Mouse (Mus musculus): Measurements from ENCODE around the gene Met. TPM values are rescaled to one million over a fixed set of nuclear protein-coding genes. Genes with fewer than 3 reads are reported as not detected.

Gene Met
- polyA plus RNA-seq, 1 experiment, result 0.35 TPM

- Histone ChIP-seq H3K36me3 (ENCODE audit: control insufficient read depth, insufficient read depth, low read length) (no peaks in the 10 kb centered on the region), H3K4me3 (ENCODE audit: control insufficient read depth, low read depth, low read length) (no peak overlapping the region), H3K4me1 (ENCODE audit: control insufficient read depth, insufficient read depth, low read length) (no peaks in the 10 kb centered on the region), H3K27ac (ENCODE audit: control insufficient read depth, insufficient read depth, low read depth, low read length) (no peak overlapping the region), H3K27me3 (ENCODE audit: control insufficient read depth, insufficient read depth, low read length) (no peaks in the 10 kb centered on the region)
- no peak for TF ChIP-seq POLR2A (IDR thresholded peaks at IDR 0.05; ENCODE audit: control insufficient read depth, low read depth, low read length)
- no peak for TF ChIP-seq CTCF (IDR thresholded peaks at IDR 0.05; ENCODE audit: control insufficient read depth, insufficient read depth, insufficient replicate concordance, low read depth, low read length)
Measured at GRCm38 (mm10) chr6:17455116-17455515, 8.5 kb upstream of the Met start.

DNA sequence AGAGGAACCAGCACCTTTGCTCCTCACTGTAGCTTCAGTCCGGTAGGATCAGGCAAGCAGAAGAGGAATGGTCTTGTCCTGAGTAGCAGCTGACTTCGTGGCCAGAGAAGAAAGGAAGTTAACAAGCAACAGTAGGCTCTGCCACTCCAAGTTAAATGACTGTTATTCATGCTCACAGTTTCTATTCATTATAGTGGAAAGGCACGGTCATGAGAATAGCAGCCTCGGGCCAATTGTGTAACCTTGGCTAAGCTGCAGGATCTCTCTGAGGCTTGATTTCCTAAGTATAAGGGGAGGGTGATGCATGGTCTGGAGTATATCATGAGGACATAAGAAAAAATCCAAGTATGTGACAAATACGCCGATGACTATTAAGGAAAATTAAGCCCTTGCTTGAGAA lies 4.0 kb upstream of the Met start:
- peaks cover 11% of the 10 kb centered on the region; the same call in 1 of the 2 replicates for H3K4me1 ChIP-seq (ENCODE audit: control insufficient read depth, insufficient read depth, low read length)
- no peak overlapping the region for H3K27ac ChIP-seq (ENCODE audit: control insufficient read depth, insufficient read depth, low read depth, low read length)
- H3K36me3 ChIP-seq (ENCODE audit: control insufficient read depth, insufficient read depth, low read length), result no peaks in the 10 kb centered on the region
- H3K4me3 ChIP-seq (ENCODE audit: control insufficient read depth, low read depth, low read length), result no peak overlapping the region
- TF ChIP-seq CTCF (IDR thresholded peaks at IDR 0.05; ENCODE audit: control insufficient read depth, insufficient read depth, insufficient replicate concordance, low read depth, low read length) (no peak), POLR2A (IDR thresholded peaks at IDR 0.05; ENCODE audit: control insufficient read depth, low read depth, low read length) (no peak)
- H3K27me3 ChIP-seq (ENCODE audit: control insufficient read depth, insufficient read depth, low read length), result no peaks in the 10 kb centered on the region

DNA sequence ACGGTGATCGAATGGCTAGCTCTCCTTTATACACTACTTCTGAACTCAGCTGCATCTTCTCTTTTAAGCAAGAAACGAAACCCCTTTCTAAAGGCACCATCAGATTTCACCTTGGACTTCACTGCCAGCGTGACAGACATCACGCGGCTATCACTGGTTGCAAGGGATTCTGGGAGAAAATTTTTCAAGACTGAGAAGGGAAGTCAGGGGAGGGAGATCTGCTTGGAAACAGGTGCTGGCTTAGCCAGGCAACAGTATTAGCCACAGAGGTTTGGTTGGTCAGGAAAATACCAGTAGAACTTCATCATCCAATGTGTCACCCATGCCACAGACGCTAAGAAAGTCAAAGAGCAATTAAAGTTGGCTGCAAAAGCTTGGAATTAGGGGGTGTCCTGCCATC lies 2.2 kb upstream of the Met start:
- no peak for TF ChIP-seq POLR2A (IDR thresholded peaks at IDR 0.05; ENCODE audit: control insufficient read depth, low read depth, low read length)
- no peak for TF ChIP-seq CTCF (IDR thresholded peaks at IDR 0.05; ENCODE audit: control insufficient read depth, insufficient read depth, insufficient replicate concordance, low read depth, low read length)
- Histone ChIP-seq H3K27me3 (ENCODE audit: control insufficient read depth, insufficient read depth, low read length) (no peaks in the 10 kb centered on the region), H3K4me1 (ENCODE audit: control insufficient read depth, insufficient read depth, low read length) (peaks cover 11% of the 10 kb centered on the region; the same call in 1 of the 2 replicates), H3K4me3 (ENCODE audit: control insufficient read depth, low read depth, low read length) (no peak overlapping the region), H3K27ac (ENCODE audit: control insufficient read depth, insufficient read depth, low read depth, low read length) (no peak overlapping the region), H3K36me3 (ENCODE audit: control insufficient read depth, insufficient read depth, low read length) (no peaks in the 10 kb centered on the region)

GRCm38 (mm10) chr6:17464281-17465025 lies 853 bp downstream of the Met start:
- TF ChIP-seq CTCF (IDR thresholded peaks at IDR 0.05; ENCODE audit: control insufficient read depth, insufficient read depth, insufficient replicate concordance, low read depth, low read length) (no peak), POLR2A (IDR thresholded peaks at IDR 0.05; ENCODE audit: control insufficient read depth, low read depth, low read length) (no peak)
- Histone ChIP-seq H3K4me3 (ENCODE audit: control insufficient read depth, low read depth, low read length) (peak overlapping the region; percentile 66), H3K4me1 (ENCODE audit: control insufficient read depth, insufficient read depth, low read length) (peaks cover 11% of the 10 kb centered on the region; the same call in 1 of the 2 replicates), H3K36me3 (ENCODE audit: control insufficient read depth, insufficient read depth, low read length) (no peaks in the 10 kb centered on the region), H3K27ac (ENCODE audit: control insufficient read depth, insufficient read depth, low read depth, low read length) (no peak overlapping the region), H3K27me3 (ENCODE audit: control insufficient read depth, insufficient read depth, low read length) (no peaks in the 10 kb centered on the region)

- H3K4me3 ChIP-seq (ENCODE audit: control insufficient read depth, low read depth, low read length), result no peak overlapping the region
- H3K27me3 ChIP-seq (ENCODE audit: control insufficient read depth, insufficient read depth, low read length), result no peaks in the 10 kb centered on the region
- no peak overlapping the region for H3K27ac ChIP-seq (ENCODE audit: control insufficient read depth, insufficient read depth, low read depth, low read length)
- H3K4me1 ChIP-seq (ENCODE audit: control insufficient read depth, insufficient read depth, low read length), result peaks cover 11% of the 10 kb centered on the region; the same call in 1 of the 2 replicates
- no peak for TF ChIP-seq CTCF (IDR thresholded peaks at IDR 0.05; ENCODE audit: control insufficient read depth, insufficient read depth, insufficient replicate concordance, low read depth, low read length)
- no peak for TF ChIP-seq POLR2A (IDR thresholded peaks at IDR 0.05; ENCODE audit: control insufficient read depth, low read depth, low read length)
- no peaks in the 10 kb centered on the region for H3K36me3 ChIP-seq (ENCODE audit: control insufficient read depth, insufficient read depth, low read length)
Measured at GRCm38 (mm10) chr6:17466526-17466925, 2.9 kb downstream of the Met start.

- no peak overlapping the region for H3K4me3 ChIP-seq (ENCODE audit: control insufficient read depth, low read depth, low read length)
- no peaks in the 10 kb centered on the region for H3K27me3 ChIP-seq (ENCODE audit: control insufficient read depth, insufficient read depth, low read length)
- TF ChIP-seq POLR2A (IDR thresholded peaks at IDR 0.05; ENCODE audit: control insufficient read depth, low read depth, low read length) (no peak), CTCF (IDR thresholded peaks at IDR 0.05; ENCODE audit: control insufficient read depth, insufficient read depth, insufficient replicate concordance, low read depth, low read length) (no peak)
- H3K27ac ChIP-seq (ENCODE audit: control insufficient read depth, insufficient read depth, low read depth, low read length), result no peak overlapping the region
- peaks cover 3% of the 10 kb centered on the region; the same call in 1 of the 2 replicates for H3K4me1 ChIP-seq (ENCODE audit: control insufficient read depth, insufficient read depth, low read length)
- H3K36me3 ChIP-seq (ENCODE audit: control insufficient read depth, insufficient read depth, low read length), result no peaks in the 10 kb centered on the region
Measured at GRCm38 (mm10) chr6:17468993-17469392, 5.4 kb downstream of the Met start.

DNA sequence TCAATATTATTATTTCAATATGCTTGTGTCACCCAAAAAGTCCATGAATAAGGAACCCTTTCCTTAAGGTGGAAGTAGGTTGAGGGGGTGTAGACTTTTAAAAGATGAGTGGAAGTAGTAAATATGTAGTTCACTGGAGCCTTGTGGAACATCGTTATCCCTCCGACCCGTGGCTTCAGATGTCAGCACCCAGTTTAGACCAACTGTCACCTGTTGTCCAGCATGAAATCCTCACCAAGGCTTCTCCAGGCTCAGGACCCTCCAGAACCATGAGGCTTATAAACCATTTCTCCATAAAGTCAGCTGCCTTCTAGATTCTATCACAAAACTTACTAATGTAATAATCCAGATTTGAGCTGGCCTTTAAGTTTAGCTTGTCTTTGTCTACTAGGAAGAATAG lies 9.5 kb downstream of the Met start:
- no peaks in the 10 kb centered on the region for H3K27me3 ChIP-seq (ENCODE audit: control insufficient read depth, insufficient read depth, low read length)
- no peaks in the 10 kb centered on the region for H3K36me3 ChIP-seq (ENCODE audit: control insufficient read depth, insufficient read depth, low read length)
- no peak overlapping the region for H3K4me3 ChIP-seq (ENCODE audit: control insufficient read depth, low read depth, low read length)
- H3K4me1 ChIP-seq (ENCODE audit: control insufficient read depth, insufficient read depth, low read length), result no peaks in the 10 kb centered on the region
- no peak overlapping the region for H3K27ac ChIP-seq (ENCODE audit: control insufficient read depth, insufficient read depth, low read depth, low read length)
- TF ChIP-seq CTCF (IDR thresholded peaks at IDR 0.05; ENCODE audit: control insufficient read depth, insufficient read depth, insufficient replicate concordance, low read depth, low read length), result no peak
- TF ChIP-seq POLR2A (IDR thresholded peaks at IDR 0.05; ENCODE audit: control insufficient read depth, low read depth, low read length), result no peak

Measured in testis, adult 2 months (tissue).